Mouse (Mus musculus): ENCODE results near the gene Fhl2. TPM values are rescaled to one million over a fixed set of nuclear protein-coding genes. Genes with fewer than 3 reads are reported as not detected.

Fhl2 gene
- polyA plus RNA-seq, 1 experiment from 2014 or later, result 58.4 TPM

DNA sequence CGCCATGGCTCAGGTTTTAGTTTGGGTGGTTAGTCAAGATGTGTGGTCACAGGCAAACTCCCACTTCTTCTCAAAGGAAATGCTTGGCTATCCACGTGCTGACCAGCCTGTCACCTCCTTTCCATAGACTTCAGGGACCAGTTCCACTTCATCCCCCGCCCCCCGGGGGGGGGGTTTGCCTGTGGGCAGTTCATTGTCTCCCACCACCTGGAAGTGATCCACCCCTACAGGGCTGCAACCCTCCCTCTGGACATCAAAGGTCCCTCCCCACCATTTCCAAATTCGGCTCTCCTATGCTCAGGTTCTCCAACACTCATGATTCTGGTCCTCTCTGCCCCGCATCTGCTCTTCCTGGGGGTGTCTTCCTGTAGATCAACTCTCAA is 33.7 kb downstream of the Fhl2 start:
- no peaks in the 10 kb centered on the region for H3K36me3 ChIP-seq (ENCODE audit: control insufficient read depth, insufficient read depth, low read length)
- peak overlapping the region; percentile 93 for H3K9ac ChIP-seq (ENCODE audit: low read depth, low read length)
- H3K9me3 ChIP-seq (ENCODE audit: control insufficient read depth, low read length), result no peaks in the 10 kb centered on the region
- H3K4me1 ChIP-seq (ENCODE audit: control insufficient read depth, insufficient read depth, low read length), result peaks cover 42% of the 10 kb centered on the region
- H3K27me3 ChIP-seq (replicated peaks; ENCODE audit: control insufficient read depth, insufficient read depth, low read length), result no peaks in the 10 kb centered on the region
- peak overlapping the region; percentile 88 for H3K4me3 ChIP-seq (ENCODE audit: low read length)
- 2% methylated on average over 6 of the region's 6 CpGs for WGBS
- H3K4me2 ChIP-seq (ENCODE audit: low read depth, low read length), result peak overlapping the region; percentile 74
- H3K27ac ChIP-seq (ENCODE audit: low read length), result peak overlapping the region; percentile 93
- ATAC-seq, result peak; percentile 8; the same call in 1 of the 2 replicates

DNA sequence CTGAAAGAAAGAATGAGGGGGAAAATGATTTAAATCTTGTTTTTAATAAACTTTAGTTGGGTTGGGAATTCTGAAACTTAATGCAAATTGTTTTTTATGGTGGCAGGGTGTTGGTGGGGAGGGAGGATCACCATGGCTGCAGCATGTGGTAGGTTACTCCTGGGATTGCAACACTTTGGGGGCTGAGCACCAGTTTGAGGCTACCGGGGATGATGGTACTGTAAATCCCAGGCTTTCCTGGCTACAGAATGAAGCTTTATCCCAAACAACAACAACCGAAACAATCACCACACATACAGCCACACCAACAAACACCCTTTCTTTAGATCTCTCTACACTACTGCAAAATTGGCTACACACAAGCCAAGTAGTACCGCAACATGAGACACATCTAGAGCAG is 34.4 kb downstream of the Fhl2 start:
- Histone ChIP-seq H3K4me1 (ENCODE audit: control insufficient read depth, insufficient read depth, low read length) (peaks cover 36% of the 10 kb centered on the region), H3K36me3 (ENCODE audit: control insufficient read depth, insufficient read depth, low read length) (no peaks in the 10 kb centered on the region), H3K9ac (ENCODE audit: low read depth, low read length) (peak overlapping the region; percentile 93; the same call in 1 of the 2 replicates), H3K4me2 (ENCODE audit: low read depth, low read length) (peak overlapping the region; percentile 74), H3K27ac (ENCODE audit: low read length) (no peak overlapping the region), H3K27me3 (replicated peaks; ENCODE audit: control insufficient read depth, insufficient read depth, low read length) (no peaks in the 10 kb centered on the region), H3K9me3 (ENCODE audit: control insufficient read depth, low read length) (no peaks in the 10 kb centered on the region), H3K4me3 (ENCODE audit: low read length) (peak overlapping the region; percentile 88)
- 74% methylated on average over 3 of the region's 3 CpGs for WGBS
- no peak for ATAC-seq

DNA sequence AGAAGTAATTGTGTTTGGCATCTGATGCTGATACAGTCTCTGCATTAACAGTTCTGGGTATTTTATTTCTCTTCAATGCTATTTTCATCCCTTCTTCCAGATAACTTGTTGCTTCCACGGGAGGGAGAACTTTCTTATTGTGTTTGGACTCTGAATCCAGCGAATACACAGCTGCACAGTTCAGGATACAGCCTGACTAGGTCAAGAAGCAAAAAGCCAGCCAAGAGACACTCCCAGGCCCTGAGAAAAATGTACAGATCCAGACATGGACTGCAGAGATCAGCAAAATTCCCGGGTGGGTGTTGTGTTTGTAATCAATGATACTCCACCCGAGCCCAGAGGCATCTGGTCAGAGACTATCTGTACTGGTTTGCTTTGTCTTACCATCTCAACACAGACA is 37.4 kb downstream of the Fhl2 start:
- WGBS, result 29% methylated on average over 4 of the region's 4 CpGs
- Histone ChIP-seq H3K4me2 (ENCODE audit: low read depth, low read length) (peak overlapping the region; percentile 17; the same call in 1 of the 2 replicates), H3K27me3 (replicated peaks; ENCODE audit: control insufficient read depth, insufficient read depth, low read length) (no peaks in the 10 kb centered on the region), H3K4me1 (ENCODE audit: control insufficient read depth, insufficient read depth, low read length) (peaks cover 42% of the 10 kb centered on the region), H3K4me3 (ENCODE audit: low read length) (no peak overlapping the region), H3K9ac (ENCODE audit: low read depth, low read length) (no peak overlapping the region), H3K36me3 (ENCODE audit: control insufficient read depth, insufficient read depth, low read length) (no peaks in the 10 kb centered on the region), H3K9me3 (ENCODE audit: control insufficient read depth, low read length) (no peaks in the 10 kb centered on the region), H3K27ac (ENCODE audit: low read length) (peak overlapping the region; percentile 25; the same call in 1 of the 2 replicates)
- ATAC-seq, result no peak

DNA sequence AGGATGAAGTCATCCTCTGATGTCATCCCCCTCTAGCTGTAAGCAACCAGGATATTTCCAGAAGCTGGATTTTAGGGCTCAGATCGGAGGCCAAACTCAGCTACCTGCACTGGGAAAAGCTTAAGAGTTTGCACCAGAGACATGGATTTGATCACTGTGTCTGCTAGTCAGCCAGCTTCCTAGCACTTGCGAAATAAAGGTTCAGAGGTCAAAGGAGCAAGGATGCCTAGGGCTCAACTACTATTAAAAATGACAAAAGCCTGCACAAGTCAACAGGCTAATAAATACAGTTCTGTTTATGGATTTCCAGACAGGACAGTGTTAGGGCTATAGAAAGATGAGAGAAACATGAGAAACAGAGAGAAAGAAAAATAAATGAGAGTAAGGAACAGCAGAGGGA is 38.9 kb downstream of the Fhl2 start:
- Histone ChIP-seq H3K27me3 (replicated peaks; ENCODE audit: control insufficient read depth, insufficient read depth, low read length) (no peaks in the 10 kb centered on the region), H3K9me3 (ENCODE audit: control insufficient read depth, low read length) (no peaks in the 10 kb centered on the region), H3K4me1 (ENCODE audit: control insufficient read depth, insufficient read depth, low read length) (peaks cover 47% of the 10 kb centered on the region), H3K4me3 (ENCODE audit: low read length) (no peak overlapping the region), H3K36me3 (ENCODE audit: control insufficient read depth, insufficient read depth, low read length) (no peaks in the 10 kb centered on the region), H3K9ac (ENCODE audit: low read depth, low read length) (no peak overlapping the region), H3K4me2 (ENCODE audit: low read depth, low read length) (no peak overlapping the region), H3K27ac (ENCODE audit: low read length) (no peak overlapping the region)
- 84% methylated on average over 2 of the region's 2 CpGs for WGBS
- no peak for ATAC-seq

DNA sequence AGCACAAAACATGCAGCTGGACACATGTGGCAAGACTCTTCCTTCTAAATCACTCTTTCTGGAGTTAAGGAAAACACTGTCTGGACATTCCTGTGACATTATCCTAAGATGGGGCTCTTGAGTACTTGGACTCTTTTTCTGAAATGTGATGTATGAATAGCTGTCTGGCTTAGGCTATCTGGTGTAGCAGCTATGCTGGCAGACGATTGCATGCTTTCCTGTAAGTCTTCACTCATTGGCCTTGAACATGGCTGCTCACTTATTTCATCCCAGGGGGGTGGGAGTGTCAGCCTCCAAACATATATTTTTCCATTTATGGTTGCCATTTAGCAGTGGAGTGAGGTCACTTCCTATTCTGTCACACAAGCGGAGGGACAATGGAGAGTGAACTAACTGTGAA is 42.3 kb downstream of the Fhl2 start:
- H3K4me1 ChIP-seq (ENCODE audit: control insufficient read depth, insufficient read depth, low read length), result peaks cover 35% of the 10 kb centered on the region
- no peak overlapping the region for H3K4me2 ChIP-seq (ENCODE audit: low read depth, low read length)
- H3K36me3 ChIP-seq (ENCODE audit: control insufficient read depth, insufficient read depth, low read length), result peaks cover 2% of the 10 kb centered on the region
- 30% methylated on average over 2 of the region's 2 CpGs for WGBS
- H3K27me3 ChIP-seq (replicated peaks; ENCODE audit: control insufficient read depth, insufficient read depth, low read length), result no peaks in the 10 kb centered on the region
- H3K9ac ChIP-seq (ENCODE audit: low read depth, low read length), result no peak overlapping the region
- H3K4me3 ChIP-seq (ENCODE audit: low read length), result no peak overlapping the region
- H3K9me3 ChIP-seq (ENCODE audit: control insufficient read depth, low read length), result no peaks in the 10 kb centered on the region
- no peak; the same call in 1 of the 2 replicates for ATAC-seq
- peak overlapping the region; percentile 74 for H3K27ac ChIP-seq (ENCODE audit: low read length)

DNA sequence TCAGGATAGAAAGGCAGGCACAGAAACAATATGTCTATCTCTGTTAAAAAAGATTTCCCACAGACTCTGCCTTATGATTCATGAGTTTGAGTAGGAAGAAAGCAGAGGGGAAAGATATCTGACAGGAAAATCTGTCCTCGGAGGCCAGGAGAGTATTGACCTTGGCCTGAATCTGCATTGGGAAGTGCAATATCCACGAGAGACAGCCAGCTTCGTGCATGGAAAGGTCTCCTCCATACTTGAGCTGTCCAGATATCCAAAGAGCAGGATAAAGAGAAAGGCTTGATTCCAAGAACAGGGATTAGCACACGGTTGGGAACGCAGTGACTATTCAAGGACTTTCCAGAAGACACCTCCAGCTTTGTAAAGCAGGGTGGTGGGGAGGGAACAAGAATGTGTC is 43.2 kb downstream of the Fhl2 start:
- no peaks in the 10 kb centered on the region for H3K27me3 ChIP-seq (replicated peaks; ENCODE audit: control insufficient read depth, insufficient read depth, low read length)
- H3K36me3 ChIP-seq (ENCODE audit: control insufficient read depth, insufficient read depth, low read length), result peaks cover 2% of the 10 kb centered on the region
- peak overlapping the region; percentile 91 for H3K27ac ChIP-seq (ENCODE audit: low read length)
- ATAC-seq, result no peak
- no peaks in the 10 kb centered on the region for H3K9me3 ChIP-seq (ENCODE audit: control insufficient read depth, low read length)
- WGBS, result 56% methylated on average over 5 of the region's 5 CpGs
- no peak overlapping the region for H3K4me3 ChIP-seq (ENCODE audit: low read length)
- H3K9ac ChIP-seq (ENCODE audit: low read depth, low read length), result no peak overlapping the region
- H3K4me1 ChIP-seq (ENCODE audit: control insufficient read depth, insufficient read depth, low read length), result peaks cover 28% of the 10 kb centered on the region
- no peak overlapping the region for H3K4me2 ChIP-seq (ENCODE audit: low read depth, low read length)

DNA sequence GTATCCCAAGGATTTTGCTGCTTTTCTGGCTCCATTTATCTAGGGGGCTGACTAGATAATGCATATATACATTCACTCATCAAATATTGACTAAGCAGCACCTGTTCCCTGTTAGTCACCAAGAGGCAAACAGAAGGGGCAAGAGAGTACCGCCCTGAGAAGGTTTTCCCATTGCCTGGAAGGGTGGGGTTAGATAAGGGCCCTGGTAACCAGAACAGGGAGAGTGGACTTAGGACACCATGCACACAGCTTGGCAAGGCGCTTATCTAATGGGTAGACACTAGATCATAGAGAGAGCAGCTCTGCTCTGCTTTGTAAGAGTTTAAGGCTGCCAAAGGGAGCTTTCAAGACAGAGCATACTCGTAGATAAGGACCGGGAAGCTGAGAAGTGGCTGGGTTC is 44.2 kb downstream of the Fhl2 start:
- peaks cover 26% of the 10 kb centered on the region for H3K4me1 ChIP-seq (ENCODE audit: control insufficient read depth, insufficient read depth, low read length)
- H3K4me2 ChIP-seq (ENCODE audit: low read depth, low read length), result peak overlapping the region; percentile 28; the same call in 1 of the 2 replicates
- H3K4me3 ChIP-seq (ENCODE audit: low read length), result no peak overlapping the region
- H3K36me3 ChIP-seq (ENCODE audit: control insufficient read depth, insufficient read depth, low read length), result peaks cover 2% of the 10 kb centered on the region
- peak; percentile 96 for ATAC-seq
- no peaks in the 10 kb centered on the region for H3K27me3 ChIP-seq (replicated peaks; ENCODE audit: control insufficient read depth, insufficient read depth, low read length)
- WGBS, result 60% methylated on average over 4 of the region's 4 CpGs
- H3K9me3 ChIP-seq (ENCODE audit: control insufficient read depth, low read length), result no peaks in the 10 kb centered on the region
- H3K9ac ChIP-seq (ENCODE audit: low read depth, low read length), result no peak overlapping the region
- peak overlapping the region; percentile 91 for H3K27ac ChIP-seq (ENCODE audit: low read length)

DNA sequence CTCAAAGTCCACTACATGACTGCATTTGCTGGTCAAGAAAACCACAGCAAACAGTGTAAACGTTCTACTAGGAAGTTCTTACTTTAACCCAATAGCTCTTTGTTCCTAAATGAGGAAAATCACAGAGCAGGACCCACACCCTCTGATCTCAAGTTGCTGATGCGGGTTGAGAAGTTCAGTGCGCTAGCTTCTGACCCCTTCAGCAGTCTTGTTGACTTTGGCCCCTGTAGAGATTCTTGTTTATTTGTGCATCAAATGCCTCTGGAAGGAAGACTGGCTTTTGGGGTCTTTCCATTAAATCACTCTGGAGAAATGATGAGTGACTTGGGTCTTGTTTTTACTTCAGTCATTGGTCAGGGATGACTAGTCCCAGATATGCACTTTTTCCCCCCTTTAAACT is 46.6 kb downstream of the Fhl2 start:
- Histone ChIP-seq H3K4me3 (ENCODE audit: low read length) (no peak overlapping the region), H3K4me2 (ENCODE audit: low read depth, low read length) (no peak overlapping the region), H3K4me1 (ENCODE audit: control insufficient read depth, insufficient read depth, low read length) (peaks cover 26% of the 10 kb centered on the region), H3K27me3 (replicated peaks; ENCODE audit: control insufficient read depth, insufficient read depth, low read length) (no peaks in the 10 kb centered on the region), H3K9me3 (ENCODE audit: control insufficient read depth, low read length) (no peaks in the 10 kb centered on the region), H3K27ac (ENCODE audit: low read length) (no peak overlapping the region), H3K9ac (ENCODE audit: low read depth, low read length) (no peak overlapping the region), H3K36me3 (ENCODE audit: control insufficient read depth, insufficient read depth, low read length) (peaks cover 2% of the 10 kb centered on the region)
- WGBS, result 70% methylated on average over 3 of the region's 3 CpGs
- no peak for ATAC-seq

DNA sequence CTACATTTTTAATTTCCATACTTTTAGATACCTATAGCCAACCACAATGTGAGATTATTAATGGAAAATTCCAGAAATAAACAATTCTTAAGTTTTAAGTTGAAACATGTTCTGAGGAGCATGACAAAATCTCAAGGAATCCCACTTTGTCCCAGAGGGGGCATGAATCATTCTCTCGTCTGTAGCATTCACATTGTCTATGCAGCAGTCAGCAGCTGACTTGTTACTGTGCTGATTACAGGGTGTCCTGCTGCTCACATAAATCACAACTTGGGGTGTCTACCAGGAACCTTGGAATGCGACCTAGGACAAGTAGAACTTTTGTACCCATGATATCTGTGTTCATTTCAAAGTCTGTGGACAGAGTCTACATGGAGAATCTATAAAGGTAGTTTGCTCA is 49.3 kb downstream of the Fhl2 start:
- H3K9ac ChIP-seq (ENCODE audit: low read depth, low read length), result no peak overlapping the region
- ATAC-seq, result no peak
- H3K9me3 ChIP-seq (ENCODE audit: control insufficient read depth, low read length), result no peaks in the 10 kb centered on the region
- H3K4me2 ChIP-seq (ENCODE audit: low read depth, low read length), result no peak overlapping the region
- H3K27me3 ChIP-seq (replicated peaks; ENCODE audit: control insufficient read depth, insufficient read depth, low read length), result no peaks in the 10 kb centered on the region
- H3K4me1 ChIP-seq (ENCODE audit: control insufficient read depth, insufficient read depth, low read length), result peaks cover 15% of the 10 kb centered on the region; the same call in 1 of the 2 replicates
- 63% methylated on average over 2 of the region's 2 CpGs for WGBS
- no peak overlapping the region for H3K27ac ChIP-seq (ENCODE audit: low read length)
- H3K36me3 ChIP-seq (ENCODE audit: control insufficient read depth, insufficient read depth, low read length), result peaks cover under 1% of the 10 kb centered on the region
- H3K4me3 ChIP-seq (ENCODE audit: low read length), result no peak overlapping the region

DNA sequence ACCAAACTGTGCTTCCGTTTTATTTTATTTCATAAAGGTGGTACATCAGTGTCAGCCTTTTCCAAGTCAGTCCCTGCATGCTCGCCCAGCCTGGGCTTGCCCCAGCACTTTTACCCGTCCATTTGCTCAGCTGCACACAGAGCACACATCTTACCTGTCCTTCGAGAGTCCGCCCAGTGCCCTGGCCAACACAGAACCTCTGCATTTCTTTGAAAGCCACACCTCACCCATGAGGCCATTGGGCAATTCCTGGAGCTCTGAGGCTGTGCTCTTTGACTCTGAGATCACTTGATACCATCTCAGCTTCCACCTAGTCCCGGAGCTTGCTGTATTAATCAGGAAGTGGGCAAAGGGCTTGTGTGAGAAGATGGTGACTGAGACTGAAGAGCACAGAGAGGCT is 51.4 kb downstream of the Fhl2 start:
- Histone ChIP-seq H3K4me3 (ENCODE audit: low read length) (no peak overlapping the region), H3K4me2 (ENCODE audit: low read depth, low read length) (no peak overlapping the region), H3K36me3 (ENCODE audit: control insufficient read depth, insufficient read depth, low read length) (no peaks in the 10 kb centered on the region; the same call in 1 of the 2 replicates), H3K27me3 (replicated peaks; ENCODE audit: control insufficient read depth, insufficient read depth, low read length) (no peaks in the 10 kb centered on the region), H3K27ac (ENCODE audit: low read length) (peak overlapping the region; percentile 65), H3K9ac (ENCODE audit: low read depth, low read length) (no peak overlapping the region; the same call in 1 of the 2 replicates), H3K9me3 (ENCODE audit: control insufficient read depth, low read length) (no peaks in the 10 kb centered on the region), H3K4me1 (ENCODE audit: control insufficient read depth, insufficient read depth, low read length) (peaks cover 10% of the 10 kb centered on the region; the same call in 1 of the 2 replicates)
- 76% methylated on average over 6 of the region's 6 CpGs for WGBS
- ATAC-seq, result peak; percentile 92
